8 mouse cellular contexts compared by ENCODE assay signal in the genomic region with DNA sequence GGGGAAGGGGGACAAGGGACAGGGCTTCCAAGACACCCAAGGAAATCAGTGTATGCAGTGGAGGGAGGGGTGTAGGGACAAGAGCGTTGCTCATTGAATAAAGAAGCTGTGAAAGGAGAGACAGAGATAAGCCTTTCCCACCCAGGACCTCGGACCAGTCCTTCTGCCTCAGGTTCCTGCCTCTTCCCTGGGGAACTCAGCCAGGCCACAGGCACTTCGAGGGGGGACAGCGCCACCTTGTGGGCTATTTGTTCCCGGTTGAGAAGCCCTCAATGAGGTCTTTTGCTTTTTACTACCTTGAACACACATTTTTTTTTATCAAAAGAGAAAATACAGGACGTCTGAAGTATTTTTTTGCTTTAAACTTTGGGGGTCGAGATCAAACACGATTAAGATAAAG.
DNase-seq lines count a peak whose midpoint lies in the region; ATAC-seq lines count a peak whose summit lies in the region.

No protein-coding gene starts in this region.

- H3K4me2 ChIP-seq in midbrain, embryonic 14.5 days (ENCODE audit: low read length): no peak overlapping the region
- H3K4me2 ChIP-seq in midbrain, embryonic 13.5 days (replicated peaks): no peak overlapping the region
- no peak overlapping the region for H3K4me2 ChIP-seq in kidney, embryonic 14.5 days (replicated peaks; ENCODE audit: low read depth, low read length)
- H3K4me2 ChIP-seq in limb, embryonic 11.5 days (ENCODE audit: low read depth, severe bottlenecking): no peak overlapping the region

- H3K4me1 ChIP-seq in midbrain, embryonic 14.5 days (ENCODE audit: control insufficient read depth, insufficient read depth, low read length): peaks cover 16% of the 10 kb centered on the region
- peaks cover 19% of the 10 kb centered on the region for H3K4me1 ChIP-seq in midbrain, embryonic 13.5 days (replicated peaks)
- H3K4me1 ChIP-seq in kidney, embryonic 14.5 days (ENCODE audit: control insufficient read depth, insufficient read depth, low read length): no peaks in the 10 kb centered on the region
- H3K4me1 ChIP-seq in limb, embryonic 11.5 days (ENCODE audit: control insufficient read depth, insufficient read depth, low read length): peaks cover 2% of the 10 kb centered on the region; the same call in 1 of the 2 replicates

- ATAC-seq in midbrain, embryonic 14.5 days (ENCODE audit: low FRiP score, low TSS enrichment): no peak
- ATAC-seq in midbrain, embryonic 13.5 days: no peak
- ATAC-seq in kidney, embryonic 14.5 days (ENCODE audit: low FRiP score, low TSS enrichment): peak; percentile 69; the same call in 1 of the 2 replicates
- no peak for ATAC-seq in limb, embryonic 11.5 days (ENCODE audit: insufficient number of reproducible peaks, low FRiP score, low TSS enrichment, low read depth)

- no peak overlapping the region for H3K4me3 ChIP-seq in midbrain, embryonic 14.5 days (replicated peaks; ENCODE audit: low read depth, low read length)
- H3K4me3 ChIP-seq in midbrain, embryonic 13.5 days (replicated peaks): no peak overlapping the region
- H3K4me3 ChIP-seq in kidney, embryonic 14.5 days (ENCODE audit: low read length): no peak overlapping the region
- no peak overlapping the region for H3K4me3 ChIP-seq in limb, embryonic 11.5 days (ENCODE audit: low read depth, low read length)

- no peak overlapping the region for H3K9ac ChIP-seq in midbrain, embryonic 14.5 days (replicated peaks; ENCODE audit: low read length)
- no peak overlapping the region for H3K9ac ChIP-seq in midbrain, embryonic 13.5 days (replicated peaks)
- no peak overlapping the region for H3K9ac ChIP-seq in kidney, embryonic 14.5 days (ENCODE audit: low read depth, low read length)
- H3K9ac ChIP-seq in limb, embryonic 11.5 days (ENCODE audit: low read length): no peak overlapping the region

- no peaks in the 10 kb centered on the region for H3K36me3 ChIP-seq in midbrain, embryonic 14.5 days (ENCODE audit: control insufficient read depth, insufficient read depth, low read length)
- no peaks in the 10 kb centered on the region for H3K36me3 ChIP-seq in midbrain, embryonic 13.5 days
- H3K36me3 ChIP-seq in kidney, embryonic 14.5 days (ENCODE audit: control insufficient read depth, insufficient read depth, low read length): no peaks in the 10 kb centered on the region
- no peaks in the 10 kb centered on the region for H3K36me3 ChIP-seq in limb, embryonic 11.5 days (ENCODE audit: control insufficient read depth, insufficient read depth, low read length)

- H3K27ac ChIP-seq in midbrain, embryonic 14.5 days (replicated peaks; ENCODE audit: low read depth, low read length): no peak overlapping the region
- H3K27ac ChIP-seq in midbrain, embryonic 13.5 days: no peak overlapping the region
- H3K27ac ChIP-seq in kidney, embryonic 14.5 days (ENCODE audit: low read depth, low read length): no peak overlapping the region
- H3K27ac ChIP-seq in limb, embryonic 11.5 days (replicated peaks; ENCODE audit: low read depth, low read length): no peak overlapping the region

- WGBS in midbrain, embryonic 14.5 days: 4% methylated on average over 8 of the region's 8 CpGs
- 2% methylated on average over 8 of the region's 8 CpGs for WGBS in midbrain, embryonic 13.5 days
- WGBS in kidney, embryonic 14.5 days: 3% methylated on average over 8 of the region's 8 CpGs
- WGBS in limb, embryonic 11.5 days: 2% methylated on average over 8 of the region's 8 CpGs

- H3K27me3 ChIP-seq in midbrain, embryonic 14.5 days (ENCODE audit: control insufficient read depth, insufficient read depth, low read length): peaks cover 12% of the 10 kb centered on the region
- H3K27me3 ChIP-seq in midbrain, embryonic 13.5 days: peaks cover 37% of the 10 kb centered on the region
- H3K27me3 ChIP-seq in kidney, embryonic 14.5 days (ENCODE audit: control insufficient read depth, insufficient read depth, low read length): no peaks in the 10 kb centered on the region
- no peaks in the 10 kb centered on the region for H3K27me3 ChIP-seq in limb, embryonic 11.5 days (ENCODE audit: control insufficient read depth, insufficient read depth, low read length)

- DNase-seq in midbrain, embryonic 14.5 days: peak; percentile 81
- peak; percentile 47 for DNase-seq in cerebellum, adult 11-12 months
- DNase-seq in frontal cortex, postnatal 36 days (ENCODE audit: low spot score in 2 of 2): peak; percentile 84 to 89
- peak; percentile 90 for DNase-seq in limb, embryonic 11.5 days (ENCODE audit: low spot score)
- DNase-seq in ovary, postnatal 36 days (ENCODE audit: low spot score): peak; percentile 81
- peak; percentile 63 for DNase-seq in thymus, postnatal 25 days

- no peaks in the 10 kb centered on the region for H3K9me3 ChIP-seq in midbrain, embryonic 14.5 days (ENCODE audit: control insufficient read depth, low read length)
- H3K9me3 ChIP-seq in midbrain, embryonic 13.5 days: no peaks in the 10 kb centered on the region
- no peaks in the 10 kb centered on the region for H3K9me3 ChIP-seq in kidney, embryonic 14.5 days (ENCODE audit: control insufficient read depth, low read length)
- H3K9me3 ChIP-seq in limb, embryonic 11.5 days (ENCODE audit: control insufficient read depth, low read length): no peaks in the 10 kb centered on the region
